Mouse (Mus musculus): Measurements from ENCODE around the gene Gm10718. TPM values are rescaled to one million over a fixed set of nuclear protein-coding genes. Genes with fewer than 3 reads are reported as not detected.
"Not testable (repeated sequence)": the region's sequence is repeated elsewhere in the genome, so short reads cannot be mapped to it uniquely, and the experiment has no call there.

Gm10718 gene
- polyA plus RNA-seq (2015; fragmentation: Nextera tagmentation; extraction: Ambion mirVana) = not detected in 2 replicates

DNA sequence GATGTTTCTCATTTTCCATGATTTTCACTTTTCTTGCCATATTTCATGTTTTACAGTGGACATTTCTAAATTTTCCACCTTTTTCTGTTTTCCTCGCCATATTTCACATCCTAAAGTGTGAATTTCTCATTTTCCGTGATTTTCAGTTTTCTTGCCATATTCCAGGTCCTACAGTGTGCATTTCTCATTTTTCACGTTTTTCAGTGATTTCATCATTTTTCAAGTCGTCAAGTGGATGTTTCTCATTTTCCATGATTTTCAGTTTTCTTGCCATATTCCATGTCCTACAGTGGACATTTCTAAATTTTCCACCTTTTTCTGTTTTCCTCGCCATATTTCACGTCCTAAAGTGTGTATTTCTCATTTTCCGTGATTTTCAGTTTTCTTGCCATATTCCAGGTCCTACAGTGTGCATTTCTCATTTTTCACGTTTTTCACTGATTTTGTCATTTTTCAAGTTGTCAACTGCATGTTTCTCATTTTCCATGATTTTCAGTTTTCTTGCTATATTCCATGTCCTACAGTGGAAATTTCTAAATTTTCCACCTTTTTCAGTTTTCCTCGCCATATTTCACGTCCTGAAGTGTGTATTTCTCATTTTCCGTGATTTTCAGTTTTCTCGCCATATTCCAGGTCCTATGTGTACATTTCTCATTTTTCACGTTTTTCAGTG, at the start of gene Gm10718:
TSS of gene Gm10718 (plus strand) at position 236 of the 673 bp plus-strand sequence.
- not testable (repeated sequence) for ATAC-seq; H3K4me1 ChIP-seq (replicated peaks; ENCODE audit: control insufficient read depth, insufficient read depth, low read length); H3K4me3 ChIP-seq (replicated peaks; ENCODE audit: low read length); H3K9ac ChIP-seq (replicated peaks; ENCODE audit: low read depth, low read length); H3K36me3 ChIP-seq (ENCODE audit: control insufficient read depth, insufficient read depth); H3K4me2 ChIP-seq (ENCODE audit: low read length); H3K9me3 ChIP-seq (ENCODE audit: control insufficient read depth, low read length); H3K27me3 ChIP-seq (replicated peaks; ENCODE audit: control insufficient read depth, insufficient read depth, low read length); H3K27ac ChIP-seq (ENCODE audit: low read length)
- 74% methylated on average over 9 of the region's 13 CpGs for WGBS

DNA sequence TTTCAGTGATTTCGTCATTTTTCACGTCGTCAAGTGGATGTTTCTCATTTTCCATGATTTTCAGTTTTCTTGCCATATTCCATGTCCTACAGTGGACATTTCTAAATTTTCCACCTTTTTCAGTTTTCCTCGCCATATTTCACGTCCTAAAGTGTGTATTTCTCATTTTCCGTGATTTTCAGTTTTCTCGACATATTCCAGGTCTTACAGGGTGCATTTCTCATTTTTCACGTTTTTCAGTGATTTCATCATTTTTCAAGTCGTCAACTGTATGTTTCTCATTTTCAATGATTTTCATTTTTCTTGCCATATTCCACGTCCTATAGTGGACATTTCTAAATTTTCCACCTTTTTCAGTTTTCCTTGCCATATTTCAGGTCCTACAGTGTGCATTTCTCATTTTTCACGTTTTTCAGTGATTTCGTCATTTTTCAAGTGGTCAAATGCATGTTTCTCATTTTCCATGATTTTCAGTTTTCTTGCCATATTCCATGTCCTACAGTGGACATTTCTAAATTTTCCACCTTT, 22.8 kb upstream of the Gm10718 start, which contains the start of gene Gm10722:
TSS of gene Gm10722 (plus strand) at position 478 of the 528 bp plus-strand sequence.
- H3K27me3 ChIP-seq (replicated peaks; ENCODE audit: control insufficient read depth, insufficient read depth, low read length); H3K36me3 ChIP-seq (ENCODE audit: control insufficient read depth, insufficient read depth); H3K4me1 ChIP-seq (replicated peaks; ENCODE audit: control insufficient read depth, insufficient read depth, low read length); H3K9me3 ChIP-seq (ENCODE audit: control insufficient read depth, low read length); H3K27ac ChIP-seq (ENCODE audit: low read length); H3K4me3 ChIP-seq (replicated peaks; ENCODE audit: low read length); H3K4me2 ChIP-seq (ENCODE audit: low read length); H3K9ac ChIP-seq (replicated peaks; ENCODE audit: low read depth, low read length); ATAC-seq: not testable (repeated sequence)
- 75% methylated on average over 12 of the region's 12 CpGs for WGBS

DNA sequence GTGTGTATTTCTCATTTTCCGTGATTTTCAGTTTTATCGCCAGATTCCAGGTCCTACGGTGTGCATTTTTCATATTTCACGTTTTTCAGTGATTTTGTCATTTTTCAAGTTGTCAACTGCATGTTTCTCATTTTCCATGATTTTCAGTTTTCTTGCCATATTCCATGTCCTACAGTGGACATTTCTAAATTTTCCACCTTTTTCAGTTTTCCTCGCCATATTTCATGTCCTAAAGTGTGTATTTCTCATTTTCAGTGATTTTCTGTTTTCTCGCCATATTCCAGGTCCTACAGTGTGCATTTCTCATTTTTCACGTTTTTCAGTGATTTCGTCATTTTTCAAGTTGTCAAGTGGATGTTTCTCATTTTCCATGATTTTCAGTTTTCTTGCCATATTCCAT, 22.3 kb upstream of the Gm10718 start:
- H3K9me3 ChIP-seq (ENCODE audit: control insufficient read depth, low read length); H3K9ac ChIP-seq (replicated peaks; ENCODE audit: low read depth, low read length); H3K27me3 ChIP-seq (replicated peaks; ENCODE audit: control insufficient read depth, insufficient read depth, low read length); ATAC-seq; H3K4me3 ChIP-seq (replicated peaks; ENCODE audit: low read length); H3K4me2 ChIP-seq (ENCODE audit: low read length); H3K36me3 ChIP-seq (ENCODE audit: control insufficient read depth, insufficient read depth); H3K4me1 ChIP-seq (replicated peaks; ENCODE audit: control insufficient read depth, insufficient read depth, low read length); H3K27ac ChIP-seq (ENCODE audit: low read length): not testable (repeated sequence)
- 67% methylated on average over 8 of the region's 8 CpGs for WGBS

DNA sequence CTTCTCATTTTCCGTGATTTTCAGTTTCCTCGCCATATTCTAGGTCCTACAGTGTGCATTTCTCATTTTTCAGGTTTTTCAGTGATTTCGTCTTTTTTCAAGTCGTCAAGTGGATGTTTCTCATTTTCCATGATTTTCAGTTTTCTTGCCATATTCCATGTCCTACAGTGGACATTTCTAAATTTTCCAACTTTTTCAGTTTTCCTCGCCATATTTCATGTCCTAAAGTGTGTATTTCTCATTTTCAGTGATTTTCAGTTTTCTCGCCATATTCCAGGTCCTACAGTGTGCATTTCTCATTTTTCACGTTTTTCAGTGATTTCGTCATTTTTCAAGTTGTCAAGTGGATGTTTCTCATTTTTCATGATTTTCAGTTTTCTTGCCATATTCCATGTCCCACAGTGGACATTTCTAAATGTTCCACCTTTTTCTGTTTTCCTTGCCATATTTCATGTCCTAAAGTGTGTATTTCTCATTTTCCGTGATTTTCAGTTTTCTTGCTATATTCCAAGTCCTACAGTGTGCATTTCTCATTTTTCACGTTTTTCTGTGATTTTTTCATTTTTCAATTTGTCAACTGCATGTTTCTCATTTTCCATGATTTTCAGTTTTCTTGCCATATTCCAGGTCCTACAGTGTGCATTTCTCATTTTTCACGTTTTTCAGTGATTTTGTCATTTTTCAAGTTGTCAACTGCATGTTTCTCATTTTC, 21.2 kb upstream of the Gm10718 start:
- not testable (repeated sequence) for H3K36me3 ChIP-seq (ENCODE audit: control insufficient read depth, insufficient read depth); H3K4me1 ChIP-seq (replicated peaks; ENCODE audit: control insufficient read depth, insufficient read depth, low read length); H3K27ac ChIP-seq (ENCODE audit: low read length); H3K9me3 ChIP-seq (ENCODE audit: control insufficient read depth, low read length); H3K4me2 ChIP-seq (ENCODE audit: low read length); H3K9ac ChIP-seq (replicated peaks; ENCODE audit: low read depth, low read length); H3K27me3 ChIP-seq (replicated peaks; ENCODE audit: control insufficient read depth, insufficient read depth, low read length); H3K4me3 ChIP-seq (replicated peaks; ENCODE audit: low read length)
- ATAC-seq = peak; percentile 81
- 59% methylated on average over 8 of the region's 11 CpGs for whole genome bisulfite sequencing

DNA sequence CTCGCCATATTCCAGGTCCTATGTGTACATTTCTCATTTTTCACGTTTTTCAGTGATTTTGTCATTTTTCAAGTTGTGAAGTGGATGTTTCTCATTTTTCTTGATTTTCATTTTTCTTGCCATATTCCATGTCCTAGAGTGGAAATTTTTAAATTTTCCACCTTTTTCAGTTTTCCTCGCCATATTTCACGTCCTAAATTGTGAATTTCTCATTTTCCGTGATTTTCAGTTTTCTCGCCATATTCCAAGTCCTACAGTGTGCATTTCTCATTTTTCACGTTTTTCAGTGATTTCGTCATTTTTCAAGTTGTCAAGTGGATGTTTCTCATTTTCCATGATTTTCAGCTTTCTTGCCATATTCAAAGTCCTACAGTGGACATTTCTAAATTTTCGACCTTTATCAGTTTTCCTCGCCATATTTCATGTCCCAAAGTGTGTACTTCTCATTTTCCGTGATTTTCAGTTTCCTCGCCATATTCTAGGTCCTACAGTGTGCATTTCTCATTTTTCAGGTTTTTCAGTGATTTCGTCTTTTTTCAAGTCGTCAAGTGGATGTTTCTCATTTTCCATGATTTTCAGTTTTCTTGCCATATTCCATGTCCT, 20.5 kb upstream of the Gm10718 start, which contains the start of gene Gm11168:
TSS of gene Gm11168 (plus strand) at position 553 of the 603 bp plus-strand sequence.
- not testable (repeated sequence) for H3K9me3 ChIP-seq (ENCODE audit: control insufficient read depth, low read length); H3K36me3 ChIP-seq (ENCODE audit: control insufficient read depth, insufficient read depth); H3K4me2 ChIP-seq (ENCODE audit: low read length); H3K27me3 ChIP-seq (replicated peaks; ENCODE audit: control insufficient read depth, insufficient read depth, low read length); H3K4me3 ChIP-seq (replicated peaks; ENCODE audit: low read length); ATAC-seq; H3K4me1 ChIP-seq (replicated peaks; ENCODE audit: control insufficient read depth, insufficient read depth, low read length); H3K27ac ChIP-seq (ENCODE audit: low read length); H3K9ac ChIP-seq (replicated peaks; ENCODE audit: low read depth, low read length)
- WGBS = 73% methylated on average over 6 of the region's 14 CpGs

- H3K4me3 ChIP-seq (replicated peaks; ENCODE audit: low read length); H3K4me1 ChIP-seq (replicated peaks; ENCODE audit: control insufficient read depth, insufficient read depth, low read length); H3K36me3 ChIP-seq (ENCODE audit: control insufficient read depth, insufficient read depth); ATAC-seq; H3K4me2 ChIP-seq (ENCODE audit: low read length); H3K9me3 ChIP-seq (ENCODE audit: control insufficient read depth, low read length); H3K27ac ChIP-seq (ENCODE audit: low read length); H3K9ac ChIP-seq (replicated peaks; ENCODE audit: low read depth, low read length); H3K27me3 ChIP-seq (replicated peaks; ENCODE audit: control insufficient read depth, insufficient read depth, low read length): not testable (repeated sequence)
- 81% methylated on average over 1 of the region's 5 CpGs for WGBS
These were observed 17.2 kb upstream of the Gm10718 start for GRCm38 (mm10) chr9:3006179-3006578.

- 68% methylated on average over 7 of the region's 8 CpGs for WGBS
- H3K27me3 ChIP-seq (replicated peaks; ENCODE audit: control insufficient read depth, insufficient read depth, low read length); H3K27ac ChIP-seq (ENCODE audit: low read length); H3K4me3 ChIP-seq (replicated peaks; ENCODE audit: low read length); H3K9ac ChIP-seq (replicated peaks; ENCODE audit: low read depth, low read length); H3K36me3 ChIP-seq (ENCODE audit: control insufficient read depth, insufficient read depth); H3K9me3 ChIP-seq (ENCODE audit: control insufficient read depth, low read length); H3K4me1 ChIP-seq (replicated peaks; ENCODE audit: control insufficient read depth, insufficient read depth, low read length); H3K4me2 ChIP-seq (ENCODE audit: low read length): not testable (repeated sequence)
- ATAC-seq = peak; percentile 67; the same call in 1 of the 2 replicates
These were observed 16.7 kb upstream of the Gm10718 start for GRCm38 (mm10) chr9:3006636-3007035.

DNA sequence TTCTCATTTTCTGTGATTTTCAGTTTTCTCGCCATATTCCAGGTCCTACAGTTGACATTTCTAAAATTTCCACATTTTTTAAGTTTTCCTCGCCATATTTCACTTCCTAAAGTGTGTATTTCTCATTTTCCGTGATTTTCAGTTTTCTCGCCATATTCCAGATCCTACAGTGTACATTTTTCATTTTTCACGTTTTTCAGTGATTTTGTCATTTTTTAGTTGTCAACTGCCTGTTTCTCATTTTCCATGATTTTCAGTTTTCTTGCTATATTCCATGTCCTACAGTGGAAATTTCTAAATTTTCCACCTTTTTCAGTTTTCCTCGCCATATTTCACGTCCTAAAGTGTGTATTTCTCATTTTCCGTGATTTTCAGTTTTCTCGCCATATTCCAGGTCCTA, 16.1 kb upstream of the Gm10718 start:
- ATAC-seq = not testable (repeated sequence)

GRCm38 (mm10) chr9:3009331-3009730, 14.0 kb upstream of the Gm10718 start:
- H3K27ac ChIP-seq (ENCODE audit: low read length); H3K36me3 ChIP-seq (ENCODE audit: control insufficient read depth, insufficient read depth); H3K9ac ChIP-seq (replicated peaks; ENCODE audit: low read depth, low read length); H3K9me3 ChIP-seq (ENCODE audit: control insufficient read depth, low read length); H3K27me3 ChIP-seq (replicated peaks; ENCODE audit: control insufficient read depth, insufficient read depth, low read length); ATAC-seq; H3K4me1 ChIP-seq (replicated peaks; ENCODE audit: control insufficient read depth, insufficient read depth, low read length); H3K4me3 ChIP-seq (replicated peaks; ENCODE audit: low read length); H3K4me2 ChIP-seq (ENCODE audit: low read length): not testable (repeated sequence)
- WGBS = no CpG with 5 or more reads among the region's 5 CpGs

More for the DNA sequence above, 16.1 kb upstream of the Gm10718 start:
- not testable (repeated sequence) for H3K27me3 ChIP-seq (replicated peaks; ENCODE audit: control insufficient read depth, insufficient read depth, low read length); H3K4me2 ChIP-seq (ENCODE audit: low read length); H3K9ac ChIP-seq (replicated peaks; ENCODE audit: low read depth, low read length); H3K36me3 ChIP-seq (ENCODE audit: control insufficient read depth, insufficient read depth); H3K27ac ChIP-seq (ENCODE audit: low read length); H3K4me3 ChIP-seq (replicated peaks; ENCODE audit: low read length); H3K4me1 ChIP-seq (replicated peaks; ENCODE audit: control insufficient read depth, insufficient read depth, low read length); H3K9me3 ChIP-seq (ENCODE audit: control insufficient read depth, low read length)
- 73% methylated on average over 6 of the region's 9 CpGs for WGBS

Measured in forebrain, embryonic 16.5 days (tissue).